Mouse (Mus musculus): ENCODE measurements around the gene Fam208a. TPM values are rescaled to one million over a fixed set of nuclear protein-coding genes. Genes with fewer than 3 reads are reported as not detected.

Gene Fam208a
- polyA plus RNA-seq, 1 experiment from 2014 or later, result 3.8 TPM

DNA sequence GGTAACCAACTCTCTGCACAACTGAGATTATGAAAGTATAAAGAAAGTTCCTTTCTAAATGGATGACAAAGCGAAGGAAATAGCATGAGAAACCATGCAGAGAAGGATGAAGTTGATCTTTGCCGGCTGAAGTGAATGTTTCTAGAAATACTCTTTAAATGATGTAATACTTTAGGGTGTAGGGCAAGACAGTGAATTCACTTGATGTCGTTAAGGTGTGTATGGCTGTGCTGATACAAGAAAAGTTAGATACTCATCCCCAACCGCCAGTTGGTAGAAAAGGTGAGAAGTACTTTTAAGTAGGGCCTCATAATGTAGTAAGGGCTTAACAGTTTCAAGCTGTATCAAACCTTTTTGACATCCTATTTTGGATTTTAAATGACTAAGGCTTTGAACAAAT is 1.6 kb downstream of the Fam208a start:
- Histone ChIP-seq H3K27ac (ENCODE audit: low read length) (no peak overlapping the region), H3K36me3 (ENCODE audit: control insufficient read depth, insufficient read depth) (peaks cover 3% of the 10 kb centered on the region), H3K4me2 (ENCODE audit: low read depth, low read length) (peak overlapping the region; percentile 65), H3K4me1 (ENCODE audit: control insufficient read depth, low read depth, low read length) (peaks cover 7% of the 10 kb centered on the region), H3K9me3 (replicated peaks; ENCODE audit: control insufficient read depth, low read length) (peaks cover 6% of the 10 kb centered on the region), H3K4me3 (ENCODE audit: low read depth, low read length) (peak overlapping the region; percentile 35), H3K27me3 (ENCODE audit: control insufficient read depth, insufficient read depth, low read depth, low read length) (no peaks in the 10 kb centered on the region), H3K9ac (ENCODE audit: low read depth, low read length) (no peak overlapping the region)
- ATAC-seq (ENCODE audit: low read depth), result no peak
- WGBS (ENCODE audit: insufficient replicate concordance), result 71% methylated on average over 4 of the region's 4 CpGs

DNA sequence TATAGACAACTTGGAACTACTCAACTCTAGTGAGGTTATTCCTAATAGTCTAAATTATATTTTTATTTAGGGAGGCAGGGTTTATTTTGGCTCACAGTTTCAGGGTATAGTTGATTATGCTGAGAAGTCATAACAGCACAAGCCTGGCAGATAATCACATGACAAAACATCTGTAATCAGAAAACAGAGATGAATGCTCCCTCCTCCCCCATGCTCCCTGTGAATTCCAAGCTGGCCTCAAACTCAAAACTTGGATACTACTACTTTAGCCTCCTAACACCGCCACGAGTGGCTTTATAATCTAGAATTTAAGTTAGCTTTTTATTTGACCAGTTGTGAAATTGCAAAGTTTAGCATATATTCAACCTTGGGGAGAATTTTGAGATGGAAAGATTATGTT is 3.4 kb downstream of the Fam208a start:
- H3K27me3 ChIP-seq (ENCODE audit: control insufficient read depth, insufficient read depth, low read depth, low read length), result no peaks in the 10 kb centered on the region
- peaks cover 6% of the 10 kb centered on the region for H3K9me3 ChIP-seq (replicated peaks; ENCODE audit: control insufficient read depth, low read length)
- no peak for ATAC-seq (ENCODE audit: low read depth)
- WGBS (ENCODE audit: insufficient replicate concordance), result 82% methylated on average over 2 of the region's 2 CpGs
- H3K36me3 ChIP-seq (ENCODE audit: control insufficient read depth, insufficient read depth), result peaks cover 5% of the 10 kb centered on the region
- no peak overlapping the region for H3K9ac ChIP-seq (ENCODE audit: low read depth, low read length)
- H3K27ac ChIP-seq (ENCODE audit: low read length), result no peak overlapping the region
- H3K4me3 ChIP-seq (ENCODE audit: low read depth, low read length), result no peak overlapping the region
- no peak overlapping the region for H3K4me2 ChIP-seq (ENCODE audit: low read depth, low read length)
- peaks cover 7% of the 10 kb centered on the region for H3K4me1 ChIP-seq (ENCODE audit: control insufficient read depth, low read depth, low read length)

DNA sequence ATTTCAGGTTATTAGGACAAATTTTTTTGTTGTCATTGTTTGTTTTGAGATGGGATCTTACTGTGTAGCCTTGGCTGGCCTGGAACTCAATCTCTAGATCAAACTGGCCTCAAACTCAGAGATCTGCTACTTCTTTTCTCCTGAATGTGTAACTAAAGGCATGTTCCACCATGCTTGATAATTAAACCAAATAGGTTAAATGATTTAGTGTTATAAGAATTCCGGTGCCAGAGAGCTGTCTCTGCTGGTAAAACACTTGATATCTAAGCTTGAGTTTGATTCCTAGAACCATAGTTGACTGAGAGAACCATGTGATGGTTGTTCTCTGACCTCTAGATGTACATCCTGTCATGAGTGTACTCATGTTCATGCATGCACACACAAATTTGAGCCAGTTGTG is 7.5 kb downstream of the Fam208a start:
- peaks cover 10% of the 10 kb centered on the region for H3K36me3 ChIP-seq (ENCODE audit: control insufficient read depth, insufficient read depth)
- no peaks in the 10 kb centered on the region for H3K9me3 ChIP-seq (replicated peaks; ENCODE audit: control insufficient read depth, low read length)
- no peak for ATAC-seq (ENCODE audit: low read depth)
- no peak overlapping the region for H3K4me2 ChIP-seq (ENCODE audit: low read depth, low read length)
- no peaks in the 10 kb centered on the region for H3K27me3 ChIP-seq (ENCODE audit: control insufficient read depth, insufficient read depth, low read depth, low read length)
- no peak overlapping the region for H3K4me3 ChIP-seq (ENCODE audit: low read depth, low read length)
- 81% methylated on average over 1 of the region's 1 CpGs for WGBS (ENCODE audit: insufficient replicate concordance)
- H3K27ac ChIP-seq (ENCODE audit: low read length), result no peak overlapping the region
- no peak overlapping the region for H3K9ac ChIP-seq (ENCODE audit: low read depth, low read length)
- no peaks in the 10 kb centered on the region; the same call in 1 of the 2 replicates for H3K4me1 ChIP-seq (ENCODE audit: control insufficient read depth, low read depth, low read length)

DNA sequence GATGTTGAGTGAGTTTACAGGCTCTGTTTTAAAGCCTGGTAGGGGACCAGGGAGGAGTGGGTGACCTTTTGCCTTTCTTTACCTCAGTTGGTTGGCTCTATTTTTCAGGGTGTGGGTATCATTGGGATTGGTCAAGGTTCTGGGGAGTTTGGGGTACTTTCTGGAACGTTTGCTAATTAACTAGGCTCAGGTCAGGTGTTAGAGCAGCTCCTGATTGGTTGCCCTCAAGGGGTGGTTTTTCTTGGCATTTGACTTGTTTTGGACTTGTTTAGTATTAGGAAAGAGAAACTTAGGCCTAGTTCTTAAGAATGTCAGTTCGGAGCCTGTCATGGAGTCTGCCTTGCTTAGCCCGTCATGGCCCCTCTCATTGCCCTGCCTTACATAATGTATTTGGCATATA is 8.2 kb downstream of the Fam208a start:
- 79% methylated on average over 3 of the region's 3 CpGs for WGBS (ENCODE audit: insufficient replicate concordance)
- H3K4me2 ChIP-seq (ENCODE audit: low read depth, low read length), result no peak overlapping the region
- H3K36me3 ChIP-seq (ENCODE audit: control insufficient read depth, insufficient read depth), result peaks cover 7% of the 10 kb centered on the region
- no peaks in the 10 kb centered on the region for H3K9me3 ChIP-seq (replicated peaks; ENCODE audit: control insufficient read depth, low read length)
- ATAC-seq (ENCODE audit: low read depth), result no peak
- no peak overlapping the region for H3K9ac ChIP-seq (ENCODE audit: low read depth, low read length)
- no peak overlapping the region for H3K4me3 ChIP-seq (ENCODE audit: low read depth, low read length)
- no peak overlapping the region for H3K27ac ChIP-seq (ENCODE audit: low read length)
- no peaks in the 10 kb centered on the region; the same call in 1 of the 2 replicates for H3K4me1 ChIP-seq (ENCODE audit: control insufficient read depth, low read depth, low read length)
- no peaks in the 10 kb centered on the region for H3K27me3 ChIP-seq (ENCODE audit: control insufficient read depth, insufficient read depth, low read depth, low read length)

DNA sequence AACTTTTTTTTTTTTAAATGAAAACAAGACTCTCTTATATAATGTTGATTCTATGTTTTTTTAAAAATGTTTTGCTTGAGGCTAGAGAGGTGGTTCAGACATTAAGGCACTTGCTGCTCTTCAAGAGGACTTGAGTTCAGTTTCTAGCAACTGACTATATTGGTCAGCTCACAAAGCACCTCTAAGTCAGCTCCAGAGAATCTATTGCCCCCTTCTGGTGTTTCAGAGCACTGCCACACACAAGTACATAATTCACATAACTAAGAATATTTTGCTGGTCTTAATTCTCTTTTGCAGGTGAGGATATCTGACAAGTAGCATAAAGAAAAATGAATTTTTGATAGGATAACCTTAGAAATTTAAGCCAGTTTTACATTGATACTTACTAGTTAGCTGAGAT is 12.3 kb downstream of the Fam208a start:
- Histone ChIP-seq H3K4me3 (ENCODE audit: low read depth, low read length) (no peak overlapping the region), H3K36me3 (ENCODE audit: control insufficient read depth, insufficient read depth) (peaks cover 19% of the 10 kb centered on the region), H3K27ac (ENCODE audit: low read length) (no peak overlapping the region), H3K9me3 (replicated peaks; ENCODE audit: control insufficient read depth, low read length) (no peaks in the 10 kb centered on the region), H3K4me2 (ENCODE audit: low read depth, low read length) (no peak overlapping the region), H3K4me1 (ENCODE audit: control insufficient read depth, low read depth, low read length) (no peaks in the 10 kb centered on the region), H3K27me3 (ENCODE audit: control insufficient read depth, insufficient read depth, low read depth, low read length) (no peaks in the 10 kb centered on the region), H3K9ac (ENCODE audit: low read depth, low read length) (no peak overlapping the region)
- no peak for ATAC-seq (ENCODE audit: low read depth)

DNA sequence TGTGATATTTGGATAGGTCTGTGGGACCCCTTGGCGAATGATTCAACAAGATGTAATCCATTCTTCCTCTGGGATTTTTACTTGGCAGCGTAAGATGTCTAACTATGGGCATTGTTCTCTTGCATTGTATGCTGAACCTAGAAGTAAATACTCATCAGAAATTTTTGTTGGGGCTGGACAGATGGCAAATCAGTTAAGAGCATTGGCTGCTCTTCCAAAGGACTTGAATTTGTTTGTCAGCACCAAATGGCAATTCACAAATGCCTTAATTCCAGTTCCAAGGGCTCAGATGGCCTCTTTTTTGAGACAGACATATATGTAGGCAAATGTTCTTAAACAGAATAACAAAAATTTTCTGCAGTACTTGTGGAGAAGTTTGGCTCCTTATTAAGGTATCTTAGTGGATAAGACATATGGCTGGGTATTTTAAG is 16.2 kb downstream of the Fam208a start:
- Histone ChIP-seq H3K36me3 (ENCODE audit: control insufficient read depth, insufficient read depth) (peaks cover 21% of the 10 kb centered on the region), H3K4me2 (ENCODE audit: low read depth, low read length) (no peak overlapping the region), H3K4me3 (ENCODE audit: low read depth, low read length) (no peak overlapping the region), H3K27ac (ENCODE audit: low read length) (no peak overlapping the region), H3K9me3 (replicated peaks; ENCODE audit: control insufficient read depth, low read length) (no peaks in the 10 kb centered on the region), H3K4me1 (ENCODE audit: control insufficient read depth, low read depth, low read length) (no peaks in the 10 kb centered on the region), H3K27me3 (ENCODE audit: control insufficient read depth, insufficient read depth, low read depth, low read length) (no peaks in the 10 kb centered on the region), H3K9ac (ENCODE audit: low read depth, low read length) (no peak overlapping the region)
- ATAC-seq (ENCODE audit: low read depth), result no peak
- WGBS (ENCODE audit: insufficient replicate concordance), result 88% methylated on average over 2 of the region's 2 CpGs

GRCm38 (mm10) chr14:27446963-27447362 is 18.3 kb downstream of the Fam208a start:
- Histone ChIP-seq H3K36me3 (ENCODE audit: control insufficient read depth, insufficient read depth) (peaks cover 17% of the 10 kb centered on the region), H3K4me3 (ENCODE audit: low read depth, low read length) (no peak overlapping the region)

GRCm38 (mm10) chr14:27491399-27491798 is 62.8 kb downstream of the Fam208a start:
- H3K9me3 ChIP-seq (replicated peaks; ENCODE audit: control insufficient read depth, low read length), result no peaks in the 10 kb centered on the region
- H3K9ac ChIP-seq (ENCODE audit: low read depth, low read length), result no peak overlapping the region
- no peaks in the 10 kb centered on the region for H3K4me1 ChIP-seq (ENCODE audit: control insufficient read depth, low read depth, low read length)
- H3K4me3 ChIP-seq (ENCODE audit: low read depth, low read length), result no peak overlapping the region
- H3K27me3 ChIP-seq (ENCODE audit: control insufficient read depth, insufficient read depth, low read depth, low read length), result no peaks in the 10 kb centered on the region
- ATAC-seq (ENCODE audit: low read depth), result no peak
- WGBS (ENCODE audit: insufficient replicate concordance), result 58% methylated on average over 5 of the region's 5 CpGs
- H3K27ac ChIP-seq (ENCODE audit: low read length), result no peak overlapping the region
- no peak overlapping the region for H3K4me2 ChIP-seq (ENCODE audit: low read depth, low read length)
- H3K36me3 ChIP-seq (ENCODE audit: control insufficient read depth, insufficient read depth), result peaks cover 6% of the 10 kb centered on the region

More at GRCm38 (mm10) chr14:27446963-27447362, 18.3 kb downstream of the Fam208a start:
- no peak for ATAC-seq (ENCODE audit: low read depth)
- no peaks in the 10 kb centered on the region for H3K4me1 ChIP-seq (ENCODE audit: control insufficient read depth, low read depth, low read length)
- no peak overlapping the region for H3K9ac ChIP-seq (ENCODE audit: low read depth, low read length)
- no peaks in the 10 kb centered on the region for H3K9me3 ChIP-seq (replicated peaks; ENCODE audit: control insufficient read depth, low read length)
- WGBS (ENCODE audit: insufficient replicate concordance), result 63% methylated on average over 4 of the region's 4 CpGs
- H3K27me3 ChIP-seq (ENCODE audit: control insufficient read depth, insufficient read depth, low read depth, low read length), result no peaks in the 10 kb centered on the region
- H3K27ac ChIP-seq (ENCODE audit: low read length), result no peak overlapping the region
- no peak overlapping the region for H3K4me2 ChIP-seq (ENCODE audit: low read depth, low read length)

DNA sequence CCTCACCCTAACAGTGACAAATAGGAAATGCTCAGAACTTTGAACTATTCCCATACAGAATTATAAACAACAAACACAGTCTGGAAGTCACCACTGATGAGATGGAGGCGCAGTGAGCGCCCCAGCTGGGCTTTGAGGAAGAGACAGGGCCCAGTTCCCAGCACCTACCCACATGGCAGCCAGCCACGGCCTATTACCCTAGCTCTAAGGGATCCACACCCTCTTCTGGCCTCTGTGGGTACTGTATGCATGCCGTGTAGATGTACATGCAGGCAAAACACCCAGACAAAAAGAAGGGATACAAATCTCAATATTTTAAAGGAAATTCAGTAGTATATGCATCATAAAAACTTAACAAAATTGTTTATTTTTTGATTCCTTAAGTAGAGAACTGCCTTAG is 64.9 kb downstream of the Fam208a start:
- H3K4me1 ChIP-seq (ENCODE audit: control insufficient read depth, low read depth, low read length), result no peaks in the 10 kb centered on the region
- H3K36me3 ChIP-seq (ENCODE audit: control insufficient read depth, insufficient read depth), result peaks cover 6% of the 10 kb centered on the region
- no peak overlapping the region for H3K4me3 ChIP-seq (ENCODE audit: low read depth, low read length)
- H3K4me2 ChIP-seq (ENCODE audit: low read depth, low read length), result no peak overlapping the region
- no peak overlapping the region for H3K9ac ChIP-seq (ENCODE audit: low read depth, low read length)
- H3K9me3 ChIP-seq (replicated peaks; ENCODE audit: control insufficient read depth, low read length), result no peaks in the 10 kb centered on the region
- no peaks in the 10 kb centered on the region for H3K27me3 ChIP-seq (ENCODE audit: control insufficient read depth, insufficient read depth, low read depth, low read length)
- no peak for ATAC-seq (ENCODE audit: low read depth)
- 72% methylated on average over 4 of the region's 4 CpGs for WGBS (ENCODE audit: insufficient replicate concordance)
- H3K27ac ChIP-seq (ENCODE audit: low read length), result no peak overlapping the region

Data from liver, embryonic 16.5 days (tissue).